Mouse (Mus musculus): Measurements from ENCODE around the gene Fbxo10.
"Not testable (repeated sequence)": the region's sequence is repeated elsewhere in the genome, so short reads cannot be mapped to it uniquely, and the experiment has no call there.

Fbxo10 gene

DNA sequence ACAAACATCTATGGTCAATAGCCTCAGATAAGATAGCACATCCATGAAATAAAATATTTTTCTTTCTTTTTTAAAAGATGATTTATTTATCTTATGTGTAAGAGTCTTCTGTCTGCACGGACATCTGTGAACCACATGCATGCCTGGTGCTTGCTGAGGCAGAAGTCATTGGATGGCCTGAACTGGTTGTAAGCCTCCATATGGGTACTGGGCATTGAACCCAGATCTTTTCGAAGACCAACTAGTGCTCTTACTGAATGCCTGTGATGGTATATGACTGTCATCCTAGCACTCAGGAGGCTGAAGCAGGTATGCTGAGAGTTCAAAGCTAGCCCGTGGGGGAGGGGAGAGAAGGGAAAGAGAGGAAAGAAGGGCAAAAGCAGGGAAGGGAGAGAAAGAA is 86.3 kb downstream of the Fbxo10 start:
- no peak for DNase-seq

DNA sequence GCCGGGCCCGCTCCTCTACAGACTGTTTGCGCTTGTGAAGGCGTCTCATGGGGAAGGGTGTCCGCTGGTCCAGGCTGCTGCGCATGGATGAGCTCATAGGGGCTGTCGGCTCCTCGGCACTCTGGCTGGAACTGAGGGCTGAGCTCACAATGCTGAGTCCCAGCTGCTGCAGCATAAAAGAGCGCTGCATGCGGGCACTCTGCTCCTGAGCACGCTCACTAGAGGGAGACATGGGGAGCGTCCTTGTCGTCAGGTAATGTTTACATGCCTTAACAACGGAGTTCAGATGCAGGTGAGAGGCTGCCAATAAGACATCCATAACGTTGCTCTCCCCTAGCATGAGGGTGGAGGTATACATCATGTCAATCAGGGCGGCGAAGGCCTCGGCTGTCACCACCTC is 89.6 kb downstream of the Fbxo10 start:
- DNase-seq: no peak

DNA sequence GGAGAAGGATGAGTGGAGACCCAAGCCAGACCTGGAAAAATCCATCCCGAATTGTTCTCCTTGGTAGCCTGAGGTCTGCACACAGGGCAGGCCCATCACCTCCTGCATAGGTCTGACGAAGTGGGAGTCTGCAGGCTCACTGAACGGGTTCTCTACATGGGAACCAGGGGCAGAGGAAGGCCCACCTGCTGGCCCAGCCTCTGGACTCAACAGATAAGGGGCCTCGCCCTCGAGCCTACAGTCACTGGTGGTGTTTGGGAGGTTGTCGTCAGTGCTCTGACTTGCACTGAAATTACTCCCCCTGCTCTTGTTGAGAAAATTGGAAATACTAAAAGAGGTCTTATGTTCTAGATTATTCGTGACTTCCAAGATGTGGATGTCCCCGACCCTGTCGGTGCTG is 90.6 kb downstream of the Fbxo10 start:
- DNase-seq: no peak

DNA sequence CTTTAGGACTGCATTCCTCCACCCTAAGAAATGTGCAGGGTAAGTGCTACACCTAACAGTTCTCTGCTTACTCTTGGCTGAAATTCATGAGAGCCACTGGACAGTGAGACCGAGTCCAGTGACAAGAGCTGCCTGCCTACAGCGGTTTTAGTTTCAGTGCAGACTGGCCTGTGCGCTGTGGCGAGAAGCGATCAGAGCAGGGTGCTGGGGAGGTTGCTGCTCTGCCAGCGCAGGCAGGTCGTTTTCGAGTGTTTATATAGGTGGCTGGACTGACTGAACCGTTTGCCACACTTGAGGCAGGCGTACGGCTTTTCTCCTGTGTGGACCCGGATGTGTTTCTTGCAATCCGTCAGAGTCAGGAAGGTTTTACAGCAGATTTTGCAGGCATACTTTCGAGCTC is 91.2 kb downstream of the Fbxo10 start:
- not testable (repeated sequence) for DNase-seq

DNA sequence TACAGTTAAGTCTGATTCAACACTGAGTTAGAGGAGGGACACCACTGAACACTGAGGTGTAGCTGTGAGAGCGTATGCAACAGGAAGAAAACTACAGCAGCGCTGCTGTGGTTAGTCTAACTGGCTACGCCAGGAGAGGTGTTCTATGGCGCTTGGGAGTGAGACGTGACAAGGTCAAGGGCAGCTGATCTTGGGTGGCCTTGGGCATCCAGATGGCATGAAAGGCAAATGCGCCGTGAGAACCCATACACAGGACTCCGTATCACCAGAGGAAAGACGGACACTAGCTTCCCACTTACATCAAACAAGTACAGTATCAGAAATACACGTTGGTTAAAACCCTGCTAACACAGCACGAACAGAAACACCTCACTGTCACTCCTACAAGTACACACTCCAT is 92.1 kb downstream of the Fbxo10 start:
- not testable (repeated sequence) for DNase-seq

DNA sequence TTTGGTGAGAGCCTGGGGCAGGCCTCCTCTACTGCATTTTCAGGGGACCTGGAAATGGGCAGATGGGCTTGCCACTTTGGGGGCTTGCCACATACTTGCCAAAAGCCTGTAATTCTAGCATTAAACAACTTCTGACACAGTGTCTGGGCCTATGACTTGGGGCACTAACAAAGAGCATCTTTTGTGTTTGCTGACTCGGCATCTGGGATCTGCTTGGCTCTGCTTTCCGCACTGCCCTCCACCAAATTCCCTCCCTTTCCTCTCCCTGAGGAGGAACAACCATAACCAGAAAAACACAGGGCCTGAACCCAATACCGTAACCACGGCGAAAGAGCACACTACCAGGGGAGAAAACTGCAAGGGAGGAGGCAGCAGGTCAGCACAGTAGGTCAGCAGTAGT is 93.8 kb downstream of the Fbxo10 start:
- DNase-seq: no peak

Data from thymus, postnatal 25 days (tissue).